Mouse (Mus musculus) myocyte (in vitro differentiated cells): ENCODE data around the gene Izumo1. TPM values are rescaled to one million over a fixed set of nuclear protein-coding genes. Genes with fewer than 3 reads are reported as not detected.
A peak's percentile ranks its signal among the peaks of the same experiment; 100 is the strongest.

Source experiments
- H3K27me3 ChIP-seq: one replicate; pipeline ENCODE4 v1.6.1; 2011; ENCODE audit not compliant: control insufficient read depth, insufficient read depth, insufficient read length
- H3K36me3 ChIP-seq: one replicate; pipeline ENCODE4 v1.6.1; 2011; ENCODE audit not compliant: control insufficient read depth, insufficient read depth
- H3K4me2 ChIP-seq: one replicate; pipeline ENCODE4 v1.6.1; 2011; ENCODE audit warnings: low read depth, control low read depth
- H3K4me3 ChIP-seq: one replicate; pipeline ENCODE4 v1.5.1; 2011; ENCODE audit warnings: mild to moderate bottlenecking, control low read depth, moderate library complexity
- H3K79me2 ChIP-seq: one replicate; pipeline ENCODE4 v1.6.1; 2011; ENCODE audit not compliant: control insufficient read depth, insufficient read depth
- H3ac ChIP-seq: one replicate; pipeline ENCODE4 v1.6.1; 2011; ENCODE audit not compliant: control insufficient read depth, insufficient read length
- CEBPB ChIP-seq: IDR thresholded peaks from 2 replicates; pipeline ENCODE4 v1.6.1; 2011; ENCODE audit warnings: mild to moderate bottlenecking, moderate library complexity; ENCODE audit not compliant: poor library complexity, insufficient read depth, severe bottlenecking
- E2F4 ChIP-seq: IDR thresholded peaks from one replicate; pipeline ENCODE4 v1.6.1; 2011; ENCODE audit warnings: mild to moderate bottlenecking, control low read depth, moderate library complexity; ENCODE audit not compliant: insufficient read depth
- MAX ChIP-seq: IDR thresholded peaks from one replicate; pipeline ENCODE4 v1.6.1; 2011; ENCODE audit warnings: low read depth, mild to moderate bottlenecking, control low read depth
- MYOD1 ChIP-seq, 3 experiments: IDR thresholded peaks; one replicate each; pipeline ENCODE4 v1.6.1; 2011; ENCODE audit warnings: control low read depth in 2 of 3, low read depth in 2 of 3, mild to moderate bottlenecking in 2 of 3, moderate library complexity in 1 of 3; ENCODE audit not compliant: insufficient read length in 2 of 3, control insufficient read depth in 1 of 3
- MYOG ChIP-seq, 3 experiments: IDR thresholded peaks; one replicate each; pipeline ENCODE4 v1.6.1; 2011; ENCODE audit warnings: control low read depth in 2 of 3, low read depth in 2 of 3, mild to moderate bottlenecking in 2 of 3; ENCODE audit not compliant: insufficient read length in 2 of 3, control insufficient read depth in 1 of 3, insufficient read depth in 1 of 3
- POLR2A ChIP-seq: IDR thresholded peaks from one replicate; pipeline ENCODE4 v1.6.1; 2011; ENCODE audit warnings: low read depth, mild to moderate bottlenecking, control low read depth, moderate library complexity; ENCODE audit not compliant: insufficient read length
- POLR2AphosphoS2 ChIP-seq: IDR thresholded peaks from one replicate; pipeline ENCODE4 v1.6.1; 2011; ENCODE audit warnings: low read depth, control low read depth; ENCODE audit not compliant: insufficient read length
- REST ChIP-seq: IDR thresholded peaks from one replicate; pipeline ENCODE4 v1.6.1; 2011; ENCODE audit warnings: mild to moderate bottlenecking, control low read depth, moderate library complexity; ENCODE audit not compliant: insufficient read depth, insufficient read length
- SRF ChIP-seq: IDR thresholded peaks from one replicate; pipeline ENCODE4 v1.6.1; 2011; ENCODE audit warnings: low read depth; ENCODE audit not compliant: control insufficient read depth, insufficient read length
- TCF12 ChIP-seq: IDR thresholded peaks from one replicate; pipeline ENCODE4 v1.6.1; 2011; ENCODE audit warnings: mild to moderate bottlenecking, control low read depth; ENCODE audit not compliant: poor library complexity, insufficient read depth, severe bottlenecking
- TCF3 ChIP-seq: IDR thresholded peaks from one replicate; pipeline ENCODE4 v1.6.1; 2011; ENCODE audit warnings: low read depth, control low read depth; ENCODE audit not compliant: insufficient read length
- USF1 ChIP-seq: IDR thresholded peaks from one replicate; pipeline ENCODE4 v1.6.1; 2011; ENCODE audit warnings: low read depth, mild to moderate bottlenecking, control low read depth, moderate library complexity
- polyA plus RNA-seq: library from polyadenylated mRNA; unstranded; fragments of >200 nt; fragmentation: generic; extraction: Trizol; gene quantifications from one replicate; pipeline ENCODE4 v1.2.1, GENCODE M21; 2012; ENCODE audit warnings: missing spikeins

Izumo1 gene
- polyA plus RNA-seq, 1 experiment, result not detected

DNA sequence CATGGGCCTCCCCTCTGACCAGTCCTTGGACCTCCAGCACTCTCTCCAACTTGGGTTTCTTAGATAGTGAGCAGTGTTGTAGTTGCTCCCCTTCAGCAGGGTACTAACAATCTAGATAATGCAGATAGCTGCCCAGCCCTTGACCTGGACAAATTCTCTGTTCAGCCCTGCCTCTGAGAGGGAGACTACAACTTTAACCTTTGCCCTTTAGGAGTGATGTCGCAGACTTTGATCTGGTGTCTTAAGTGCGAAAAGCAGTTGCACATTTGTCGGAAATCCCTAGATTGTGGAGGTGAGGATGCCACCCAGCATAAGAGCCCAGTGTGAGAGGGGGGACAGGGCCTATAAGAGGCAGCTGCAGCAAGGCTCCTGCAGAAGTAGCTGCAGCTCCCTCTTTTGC lies 3.1 kb downstream of the Izumo1 start:
- H3K4me3 ChIP-seq, result no peak overlapping the region
- no peaks in the 10 kb centered on the region for H3K36me3 ChIP-seq
- no peak overlapping the region for H3K4me2 ChIP-seq
- no peaks in the 10 kb centered on the region for H3K27me3 ChIP-seq
- no peaks in the 10 kb centered on the region for H3K79me2 ChIP-seq
- TF ChIP-seq POLR2A (no peak), CEBPB (no peak), MAX (no peak), MYOD1 (IDR thresholded peaks at IDR 0.05; ENCODE audit: control insufficient read depth in 1 of 3, insufficient read length in 2 of 3, low read depth in 2 of 3) (no peak), TCF3 (no peak), MYOG (IDR thresholded peaks at IDR 0.05; ENCODE audit: control insufficient read depth in 1 of 3, insufficient read depth in 1 of 3, insufficient read length in 2 of 3, low read depth in 2 of 3) (no peak), TCF12 (no peak), REST (no peak)
- no peak overlapping the region for H3ac ChIP-seq

DNA sequence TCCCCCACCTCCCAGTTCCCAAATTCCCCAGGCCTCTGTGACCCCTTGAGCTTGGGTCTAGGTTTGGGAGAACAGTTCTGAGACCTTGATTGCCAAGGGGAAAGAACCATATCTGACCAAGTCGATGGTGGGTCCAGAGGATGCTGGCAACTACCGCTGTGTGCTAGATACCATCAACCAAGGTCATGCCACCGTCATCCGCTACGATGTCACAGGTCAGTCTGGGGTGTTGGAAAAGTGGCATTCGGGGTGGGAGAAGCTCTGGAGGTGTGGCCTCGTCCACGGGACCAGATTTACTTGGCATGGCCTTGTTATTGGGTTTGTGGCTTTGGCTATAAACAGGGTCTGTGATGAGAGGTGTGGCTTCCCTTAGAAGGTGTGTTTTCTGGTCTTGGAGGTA lies 3.9 kb downstream of the Izumo1 start:
- no peaks in the 10 kb centered on the region for H3K36me3 ChIP-seq
- TF ChIP-seq MAX, result no peak
- no peak for TF ChIP-seq USF1
- no peak for TF ChIP-seq CEBPB
- no peak for TF ChIP-seq TCF12
- TF ChIP-seq SRF, result no peak
- no peak for TF ChIP-seq POLR2A
- TF ChIP-seq TCF3, result no peak
- TF ChIP-seq E2F4, result no peak
- no peak for TF ChIP-seq MYOG (IDR thresholded peaks at IDR 0.05; ENCODE audit: control insufficient read depth in 1 of 3, insufficient read depth in 1 of 3, insufficient read length in 2 of 3, low read depth in 2 of 3)
- TF ChIP-seq POLR2AphosphoS2, result no peak
- TF ChIP-seq MYOD1 (IDR thresholded peaks at IDR 0.05; ENCODE audit: control insufficient read depth in 1 of 3, insufficient read length in 2 of 3, low read depth in 2 of 3), result no peak
- H3K4me2 ChIP-seq, result no peak overlapping the region
- H3K79me2 ChIP-seq, result no peaks in the 10 kb centered on the region
- H3ac ChIP-seq, result no peak overlapping the region
- H3K27me3 ChIP-seq, result no peaks in the 10 kb centered on the region
- no peak overlapping the region for H3K4me3 ChIP-seq

DNA sequence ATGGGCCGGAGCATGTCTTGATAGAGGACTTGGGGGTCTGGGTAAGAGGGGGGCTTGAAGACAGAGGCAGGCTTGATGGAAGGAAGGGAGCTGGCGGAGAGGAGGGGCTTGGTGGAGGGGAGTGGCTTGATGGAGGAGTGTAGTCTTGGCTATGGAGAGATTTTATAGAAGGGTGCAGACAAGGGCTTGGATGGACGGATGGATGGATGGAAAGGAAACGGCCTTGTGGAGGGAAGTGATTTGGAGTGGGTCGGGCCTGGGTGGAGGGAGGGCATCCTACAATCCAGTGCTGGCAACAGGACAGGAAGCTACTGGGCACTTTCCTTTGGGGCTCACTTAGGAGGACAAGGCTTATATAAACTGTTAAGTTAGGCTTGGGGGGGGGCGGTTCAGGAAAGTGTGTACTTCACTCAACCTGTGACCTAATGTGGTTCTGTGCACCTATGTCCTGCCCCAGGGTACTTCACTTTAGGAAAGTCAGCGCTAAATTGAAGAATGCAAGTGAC lies 5.0 kb downstream of the Izumo1 start:
- no peaks in the 10 kb centered on the region for H3K27me3 ChIP-seq
- no peaks in the 10 kb centered on the region for H3K79me2 ChIP-seq
- H3K36me3 ChIP-seq, result no peaks in the 10 kb centered on the region
- no peak overlapping the region for H3K4me2 ChIP-seq
- H3K4me3 ChIP-seq, result no peak overlapping the region
- TF ChIP-seq E2F4, result no peak
- TF ChIP-seq REST, result no peak
- no peak for TF ChIP-seq USF1
- no peak for TF ChIP-seq MYOG (IDR thresholded peaks at IDR 0.05; ENCODE audit: control insufficient read depth in 1 of 3, insufficient read depth in 1 of 3, insufficient read length in 2 of 3, low read depth in 2 of 3)
- TF ChIP-seq MYOD1 (IDR thresholded peaks at IDR 0.05; ENCODE audit: control insufficient read depth in 1 of 3, insufficient read length in 2 of 3, low read depth in 2 of 3), result no peak
- TF ChIP-seq POLR2AphosphoS2, result no peak
- TF ChIP-seq MAX, result no peak
- TF ChIP-seq TCF12, result no peak
- TF ChIP-seq TCF3, result no peak
- no peak for TF ChIP-seq POLR2A
- no peak for TF ChIP-seq CEBPB
- TF ChIP-seq SRF, result no peak
- no peak overlapping the region for H3ac ChIP-seq

DNA sequence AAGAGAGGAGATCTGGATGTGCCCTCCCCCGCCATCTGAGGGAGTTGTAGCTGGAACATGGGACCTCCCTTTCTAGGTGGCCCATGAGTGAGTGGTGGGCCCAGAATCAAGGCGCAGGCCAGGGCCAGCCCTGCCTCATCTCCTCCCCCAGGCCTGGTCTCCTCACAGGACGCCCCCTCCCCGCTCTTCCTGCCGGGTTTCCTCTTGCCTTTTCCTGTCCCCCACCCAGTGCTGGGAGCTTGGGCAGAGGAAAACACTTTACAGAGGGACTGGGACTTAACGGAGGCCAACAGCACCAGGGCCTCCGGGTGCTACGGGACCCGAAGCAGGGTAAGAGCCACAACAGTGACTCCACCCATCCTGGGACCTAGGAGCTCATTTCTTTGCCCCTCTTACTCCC lies 5.7 kb downstream of the Izumo1 start, which contains the start of gene Rasip1:
Gene Rasip1 (plus strand): TSS at position 228 of the 400 bp plus-strand sequence.
- TF ChIP-seq E2F4 (no peak), POLR2AphosphoS2 (no peak), SRF (no peak), MYOG (IDR thresholded peaks at IDR 0.05; ENCODE audit: control insufficient read depth in 1 of 3, insufficient read depth in 1 of 3, insufficient read length in 2 of 3, low read depth in 2 of 3) (no peak), USF1 (no peak), TCF12 (no peak), POLR2A (no peak), MAX (no peak)
- H3K36me3 ChIP-seq, result no peaks in the 10 kb centered on the region
- H3K4me3 ChIP-seq, result no peak within 1 kb of the TSS

DNA sequence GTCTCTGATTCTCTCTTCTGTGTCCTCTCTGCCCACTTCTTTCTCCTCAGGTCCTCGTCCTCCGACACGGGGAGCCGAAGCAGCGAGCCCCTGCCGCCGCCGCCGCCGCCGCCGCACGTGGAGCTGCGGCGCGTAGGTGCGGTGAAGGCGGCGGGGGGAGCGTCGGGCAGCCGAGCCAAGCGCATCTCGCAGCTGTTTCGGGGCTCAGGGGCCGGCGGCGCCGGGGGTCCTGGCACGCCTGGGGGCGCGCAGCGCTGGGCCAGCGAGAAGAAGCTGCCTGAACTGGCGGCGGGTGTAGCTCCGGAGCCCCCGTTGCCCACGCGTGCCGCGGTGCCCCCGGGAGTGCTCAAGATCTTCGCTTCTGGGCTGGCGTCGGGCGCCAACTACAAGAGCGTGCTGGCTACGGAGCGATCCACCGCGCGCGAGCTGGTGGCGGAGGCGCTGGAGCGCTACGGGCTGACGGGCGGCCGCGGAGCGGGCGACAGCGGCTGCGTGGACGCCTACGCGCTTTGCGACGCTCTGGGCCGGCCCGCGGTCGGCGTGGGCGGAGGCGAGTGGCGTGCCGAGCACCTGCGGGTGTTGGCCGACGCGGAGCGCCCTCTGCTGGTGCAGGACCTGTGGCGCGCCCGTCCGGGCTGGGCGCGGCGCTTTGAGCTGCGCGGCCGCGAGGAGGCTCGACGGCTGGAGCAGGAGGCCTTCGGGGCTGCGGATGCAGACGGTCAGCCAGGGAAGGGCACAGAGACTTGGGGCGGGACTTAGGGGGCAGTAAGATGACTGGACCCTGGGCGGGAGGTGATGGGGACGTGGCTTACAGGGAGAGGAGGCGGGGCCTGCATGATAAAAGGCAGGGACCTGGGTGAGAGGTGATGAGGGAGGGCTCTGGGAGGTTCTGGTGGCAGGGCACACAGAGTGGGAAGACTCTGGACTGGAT lies 7.0 kb downstream of the Izumo1 start:
- H3K36me3 ChIP-seq, result no peaks in the 10 kb centered on the region
- H3K4me2 ChIP-seq, result peak overlapping the region; percentile 24
- H3K79me2 ChIP-seq, result no peaks in the 10 kb centered on the region
- TF ChIP-seq MYOG (IDR thresholded peaks at IDR 0.05; ENCODE audit: control insufficient read depth in 1 of 3, insufficient read depth in 1 of 3, insufficient read length in 2 of 3, low read depth in 2 of 3) (peak in 1 of 3 experiments; percentile 20), POLR2A (peak; percentile 48), USF1 (no peak), MYOD1 (IDR thresholded peaks at IDR 0.05; ENCODE audit: control insufficient read depth in 1 of 3, insufficient read length in 2 of 3, low read depth in 2 of 3) (peak in 1 of 3 experiments; percentile 68), CEBPB (no peak), TCF12 (no peak)
- no peaks in the 10 kb centered on the region for H3K27me3 ChIP-seq
- no peak overlapping the region for H3ac ChIP-seq
- no peak overlapping the region for H3K4me3 ChIP-seq

More for the DNA sequence above, 5.7 kb downstream of the Izumo1 start, which contains the start of gene Rasip1:
- Histone ChIP-seq H3ac (no peak within 1 kb of the TSS), H3K79me2 (no peaks in the 10 kb centered on the region), H3K27me3 (no peaks in the 10 kb centered on the region), H3K4me2 (no peak within 1 kb of the TSS)
